In the genomic region with DNA sequence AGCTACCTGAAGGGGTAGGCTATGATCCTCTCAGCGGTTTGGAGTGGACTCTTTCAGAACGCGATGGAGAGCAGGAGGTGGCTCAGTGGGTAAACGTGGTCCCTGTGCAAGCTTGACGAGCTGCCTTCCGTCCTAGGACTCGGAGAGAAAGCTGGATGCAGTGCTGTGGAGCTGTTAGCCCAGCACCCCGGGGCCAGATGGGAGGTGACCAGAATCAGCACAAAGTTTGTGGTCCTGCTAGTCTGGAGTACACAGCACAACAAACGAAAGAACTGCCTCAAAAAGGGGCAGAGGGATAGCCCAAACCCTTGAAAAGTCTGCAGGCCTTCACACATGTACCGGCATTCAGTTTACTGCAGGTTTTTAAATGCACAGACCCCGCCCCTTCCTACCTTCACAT, we compare ENCODE assay signal across 23 mouse cellular contexts.
"Had no signal": no experiment of that assay in that cellular context is flagged by ENCODE, and none has a peak within 500 bp of the region (broad histone marks: within the 10 kb centered on the region; RNA-seq: fewer than 3 reads in every experiment).

No protein-coding gene starts in this region.

- H3K4me1 ChIP-seq: heart, embryonic 12.5 days; hindbrain, embryonic 13.5 days; hindbrain, embryonic 15.5 days; kidney, embryonic 15.5 days; limb, embryonic 13.5 days; limb, embryonic 15.5 days; liver, embryonic 12.5 days had no signal

- H3K9me3 ChIP-seq: heart, embryonic 12.5 days; hindbrain, embryonic 13.5 days; hindbrain, embryonic 15.5 days; kidney, embryonic 15.5 days; limb, embryonic 13.5 days; limb, embryonic 15.5 days; liver, embryonic 12.5 days had no signal

- H3K27ac ChIP-seq: hindbrain, embryonic 13.5 days; hindbrain, embryonic 15.5 days; hindbrain, postnatal 0 days; kidney, embryonic 15.5 days; kidney, postnatal 0 days; left cerebral cortex, adult 2 months; limb, embryonic 13.5 days; limb, embryonic 15.5 days; liver, embryonic 12.5 days; liver, embryonic 14.5 days had no signal

- H3K27me3 ChIP-seq: heart, embryonic 12.5 days; hindbrain, embryonic 13.5 days; hindbrain, embryonic 15.5 days; kidney, embryonic 15.5 days; limb, embryonic 13.5 days; limb, embryonic 15.5 days; liver, embryonic 12.5 days had no signal

- H3K9ac ChIP-seq: heart, embryonic 12.5 days; hindbrain, embryonic 13.5 days; hindbrain, embryonic 15.5 days; kidney, embryonic 15.5 days; limb, embryonic 13.5 days; limb, embryonic 15.5 days; liver, embryonic 12.5 days; liver, embryonic 14.5 days had no signal

- H3K4me3 ChIP-seq: heart, embryonic 12.5 days; hindbrain, embryonic 13.5 days; hindbrain, embryonic 15.5 days; kidney, embryonic 15.5 days; left cerebral cortex, adult 2 months; limb, embryonic 13.5 days; limb, embryonic 15.5 days; liver, embryonic 12.5 days had no signal

- DNase-seq: gastrocnemius, postnatal 14 days; gastrocnemius, postnatal 36 days; heart, adult 18-20 months; heart, postnatal 14 days; heart, postnatal 36 days; kidney, adult 11 months; kidney, adult 2 months; kidney, adult 9 months; kidney, postnatal 14 days; kidney, postnatal 36 days; layer of hippocampus, adult 9-11 months; left cerebral cortex, postnatal 4 days had no signal
